Mouse (Mus musculus) intestine, postnatal 0 days (tissue): ENCODE data around the gene Tgfbr2. TPM values are rescaled to one million over a fixed set of nuclear protein-coding genes. Genes with fewer than 3 reads are reported as not detected.

ENCODE experiments used
- ATAC-seq: fragments of 200-750 bp; cut with Nextera tagmentation; 2 replicates; pipeline ENCODE4 v1.8.0; 2017; ENCODE audit warnings: mild to moderate bottlenecking, moderate TSS enrichment, moderate library complexity
- H3K27ac ChIP-seq: fragments of 300-500 bp; sonication (generic); 2 replicates; pipeline ENCODE4 v1.5.1; 2014; ENCODE audit warnings: mild to moderate bottlenecking, low read depth, low read length, moderate library complexity
- H3K27me3 ChIP-seq: fragments of 300-500 bp; sonication (generic); replicated peaks from 2 replicates; pipeline ENCODE4 v1.6.1; 2014; ENCODE audit warnings: low read length, mixed read lengths; ENCODE audit not compliant: control insufficient read depth, insufficient read depth
- H3K36me3 ChIP-seq: fragments of 300-500 bp; sonication (generic); 2 replicates; pipeline ENCODE4 v1.6.1; 2014; ENCODE audit warnings: mild to moderate bottlenecking, moderate library complexity; ENCODE audit not compliant: control insufficient read depth, insufficient read depth
- H3K4me1 ChIP-seq: fragments of 300-500 bp; sonication (generic); replicated peaks from 2 replicates; pipeline ENCODE4 v1.6.1; 2014; ENCODE audit warnings: antibody characterized with exemption, low read length, mixed read lengths; ENCODE audit not compliant: control insufficient read depth, insufficient read depth
- H3K4me2 ChIP-seq: fragments of 300-500 bp; sonication (generic); replicated peaks from 2 replicates; pipeline ENCODE4 v1.6.1; 2014; ENCODE audit warnings: low read depth, mild to moderate bottlenecking, moderate library complexity
- H3K4me3 ChIP-seq: fragments of 300-500 bp; sonication (generic); 2 replicates; pipeline ENCODE4 v1.5.1; 2014; ENCODE audit warnings: low read depth, low read length
- H3K9ac ChIP-seq: fragments of 300-500 bp; sonication (generic); 2 replicates; pipeline ENCODE4 v1.6.1; 2014; ENCODE audit warnings: mild to moderate bottlenecking, low read depth, low read length
- H3K9me3 ChIP-seq: fragments of 300-500 bp; sonication (generic); 2 replicates; pipeline ENCODE4 v1.6.1; 2016; ENCODE audit warnings: mixed run types; ENCODE audit not compliant: control insufficient read depth
- CTCF ChIP-seq: sonication (generic); IDR thresholded peaks from 2 replicates; pipeline ENCODE4 v1.5.1; 2016; ENCODE audit warnings: low read depth, mild to moderate bottlenecking, control low read depth, antibody characterized with exemption, moderate library complexity
- WGBS: fragments of 180-500 bp; shearing (Covaris S2); extraction: QIAGEN DNeasy Blood & Tissue Kit; methylation state at CpG from one replicate; pipeline ENCODE4 v1.1.7; 2014; 5-methylcytosine and 5-hydroxymethylcytosine counted together
- polyA plus RNA-seq: library from polyadenylated mRNA; unstranded; fragments of >200 nt; fragmentation: Nextera tagmentation; extraction: Ambion mirVana; gene quantifications from 2 replicates; pipeline ENCODE4 v1.2.1, GENCODE M21; 2015

Gene Tgfbr2
- polyA plus RNA-seq, 1 experiment from 2014 or later = 16.0 TPM

GRCm38 (mm10) chr9:116178151-116178550, 3.0 kb upstream of the Tgfbr2 start:
- Histone ChIP-seq H3K27ac (no peak overlapping the region), H3K4me3 (no peak overlapping the region), H3K9me3 (no peaks in the 10 kb centered on the region), H3K4me2 (no peak overlapping the region), H3K27me3 (no peaks in the 10 kb centered on the region), H3K36me3 (no peaks in the 10 kb centered on the region), H3K9ac (no peak overlapping the region), H3K4me1 (no peaks in the 10 kb centered on the region)
- 53% methylated on average over 3 of the region's 3 CpGs for WGBS
- TF ChIP-seq CTCF = no peak
- no peak for ATAC-seq

- Histone ChIP-seq H3K4me2 (no peak overlapping the region), H3K9ac (no peak overlapping the region), H3K4me3 (no peak overlapping the region), H3K27me3 (no peaks in the 10 kb centered on the region), H3K27ac (no peak overlapping the region), H3K36me3 (no peaks in the 10 kb centered on the region), H3K9me3 (no peaks in the 10 kb centered on the region), H3K4me1 (no peaks in the 10 kb centered on the region)
- ATAC-seq = no peak
- TF ChIP-seq CTCF = no peak
- 91% methylated on average over 9 of the region's 9 CpGs for WGBS
These were observed 1.9 kb upstream of the Tgfbr2 start for GRCm38 (mm10) chr9:116177108-116177507.

- H3K4me3 ChIP-seq = peak overlapping the region; percentile 86
- H3K4me2 ChIP-seq = peak overlapping the region; percentile 83
- H3K9ac ChIP-seq = peak overlapping the region; percentile 95
- no peaks in the 10 kb centered on the region for H3K27me3 ChIP-seq
- ATAC-seq = peak; percentile 58
- no peaks in the 10 kb centered on the region for H3K4me1 ChIP-seq
- H3K36me3 ChIP-seq = no peaks in the 10 kb centered on the region
- no peaks in the 10 kb centered on the region for H3K9me3 ChIP-seq
- TF ChIP-seq CTCF = no peak
- 6% methylated on average over 16 of the region's 16 CpGs for WGBS
- H3K27ac ChIP-seq = peak overlapping the region; percentile 97
These were observed 442 bp upstream of the Tgfbr2 start for GRCm38 (mm10) chr9:116175488-116176115.

- peak overlapping the region; percentile 86 for H3K4me3 ChIP-seq
- no peak for TF ChIP-seq CTCF
- WGBS = 47% methylated on average over 16 of the region's 16 CpGs
- H3K4me2 ChIP-seq = peak overlapping the region; percentile 83
- H3K9me3 ChIP-seq = no peaks in the 10 kb centered on the region
- H3K36me3 ChIP-seq = no peaks in the 10 kb centered on the region
- no peaks in the 10 kb centered on the region for H3K4me1 ChIP-seq
- H3K27me3 ChIP-seq = no peaks in the 10 kb centered on the region
- peak overlapping the region; percentile 97; the same call in 1 of the 2 replicates for H3K27ac ChIP-seq
- no peak for ATAC-seq
- H3K9ac ChIP-seq = peak overlapping the region; percentile 95
These were observed 1.5 kb downstream of the Tgfbr2 start for GRCm38 (mm10) chr9:116173473-116174170.

GRCm38 (mm10) chr9:116173059-116173458, 2.1 kb downstream of the Tgfbr2 start:
- H3K27ac ChIP-seq = peak overlapping the region; percentile 97; the same call in 1 of the 2 replicates
- peak overlapping the region; percentile 83 for H3K4me2 ChIP-seq
- no peaks in the 10 kb centered on the region for H3K4me1 ChIP-seq
- TF ChIP-seq CTCF = no peak
- H3K27me3 ChIP-seq = no peaks in the 10 kb centered on the region
- no peak for ATAC-seq
- H3K9ac ChIP-seq = peak overlapping the region; percentile 24; the same call in 1 of the 2 replicates
- H3K9me3 ChIP-seq = no peaks in the 10 kb centered on the region
- no peaks in the 10 kb centered on the region for H3K36me3 ChIP-seq
- peak overlapping the region; percentile 86 for H3K4me3 ChIP-seq
- 13% methylated on average over 6 of the region's 6 CpGs for WGBS

- TF ChIP-seq CTCF = no peak
- no peak overlapping the region for H3K9ac ChIP-seq
- H3K36me3 ChIP-seq = no peaks in the 10 kb centered on the region
- 57% methylated on average over 6 of the region's 6 CpGs for WGBS
- H3K27ac ChIP-seq = no peak overlapping the region
- ATAC-seq = no peak
- H3K4me3 ChIP-seq = no peak overlapping the region
- no peak overlapping the region for H3K4me2 ChIP-seq
- H3K4me1 ChIP-seq = no peaks in the 10 kb centered on the region; the same call in 1 of the 2 replicates
- no peaks in the 10 kb centered on the region for H3K27me3 ChIP-seq
- H3K9me3 ChIP-seq = no peaks in the 10 kb centered on the region
These were observed 6.1 kb downstream of the Tgfbr2 start for GRCm38 (mm10) chr9:116169067-116169466.
